Mouse (Mus musculus) cerebellum, adult 2 months (tissue): ENCODE measurements at regions not wholly inside any gene's neighbourhood (a gene's known extent, or its start where the extent isn't known, plus 50 kb on each side); places are given as distances from the start of the nearest gene placed in this dataset.

Experiments
- CTCF ChIP-seq: fragments of 200-500 bp; IDR thresholded peaks from 2 replicates; pipeline ENCODE4 v1.5.1; 2011; ENCODE audit warnings: low read depth, mild to moderate bottlenecking, control low read depth, low read length, moderate library complexity, borderline replicate concordance; ENCODE audit not compliant: insufficient read depth
- POLR2A ChIP-seq: fragments of 200-500 bp; IDR thresholded peaks from 2 replicates; pipeline ENCODE4 v1.6.1; 2011; ENCODE audit warnings: low read length, control low read depth, borderline replicate concordance; ENCODE audit not compliant: insufficient read depth

DNA sequence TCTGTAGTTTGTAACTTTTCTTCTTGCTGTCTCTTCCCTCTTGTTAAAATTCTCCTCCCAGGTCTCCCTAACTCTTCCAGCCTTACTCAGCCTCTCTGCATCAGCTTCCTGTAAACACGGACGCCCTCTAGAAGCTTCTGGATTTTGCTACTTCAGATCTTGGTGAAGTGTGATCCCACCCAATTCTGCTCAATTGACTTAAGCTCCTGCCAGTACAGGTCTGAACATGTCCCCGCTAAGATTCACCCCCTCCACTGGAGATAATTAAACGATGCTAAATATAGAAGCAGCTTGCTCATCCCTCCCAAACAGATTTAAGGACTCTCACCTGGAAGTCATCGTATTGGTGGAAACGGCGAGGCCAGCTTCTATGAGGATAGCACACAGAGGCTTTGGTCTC lies 53.5 kb upstream of the March10 start:
- TF ChIP-seq POLR2A (no peak), CTCF (no peak)
